Mouse (Mus musculus): ENCODE results near the gene Cxadr. TPM values are rescaled to one million over a fixed set of nuclear protein-coding genes. Genes with fewer than 3 reads are reported as not detected.

Cxadr gene
- total and polyA plus RNA-seq, 2 experiments from 2014 or later, result 133 to 272 TPM

DNA sequence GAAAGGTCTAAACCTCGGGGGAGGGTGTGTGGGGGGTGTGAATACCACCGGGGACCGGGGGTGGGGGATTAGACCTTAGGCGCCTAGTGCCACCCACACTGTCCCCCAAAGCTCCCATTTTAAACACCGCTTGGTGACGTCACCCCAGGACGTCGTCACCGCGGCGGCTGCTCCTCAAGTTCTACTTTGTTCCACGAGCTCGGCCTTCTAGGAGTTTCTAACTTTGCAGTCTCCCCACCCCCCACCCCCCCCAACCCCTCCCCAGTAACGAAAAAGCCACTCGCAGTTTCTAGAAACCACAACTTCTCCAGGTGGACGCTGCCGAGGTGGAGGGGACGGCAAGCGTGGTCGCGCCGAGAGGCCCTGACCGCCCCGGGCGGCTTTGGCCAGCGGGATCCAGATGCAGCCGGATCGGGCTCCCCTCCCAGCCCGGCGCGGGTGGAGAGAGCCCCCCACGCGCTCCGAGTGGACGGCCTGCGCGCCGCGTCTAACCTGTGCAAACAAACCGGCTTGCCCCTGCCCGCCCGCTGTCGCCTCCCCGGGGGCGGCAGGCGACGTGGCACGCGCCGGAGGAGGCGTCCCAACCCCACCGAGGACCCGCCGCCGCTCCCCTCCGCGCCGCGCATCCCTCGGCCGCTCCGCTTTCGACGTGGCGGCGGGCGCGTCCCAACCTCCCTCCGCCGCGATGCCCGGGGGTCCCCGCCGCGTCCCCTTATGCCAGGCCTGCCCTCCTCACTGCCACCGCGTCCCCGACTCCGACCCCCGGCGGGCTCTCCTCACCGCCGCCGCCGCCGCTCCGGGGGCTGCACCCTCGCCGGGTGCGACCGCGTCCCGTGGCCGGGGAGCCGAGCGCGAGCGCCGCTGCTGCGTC is 74.8 kb downstream of the Cxadr start:
- Histone ChIP-seq H3K9me3 (ENCODE audit: low read length) (no peaks in the 10 kb centered on the region), H3K9ac (replicated peaks; ENCODE audit: low read length) (peak overlapping the region; percentile 89), H3K27ac (peak overlapping the region; percentile 62; the same call in 1 of the 2 replicates), H3K4me2 (ENCODE audit: low read depth, low read length) (peak overlapping the region; percentile 78), H3K4me3 (ENCODE audit: low read length) (peak overlapping the region; percentile 88), H3K36me3 (ENCODE audit: insufficient read depth, low read length) (no peaks in the 10 kb centered on the region), H3K4me1 (ENCODE audit: insufficient read depth, low read length) (0 out of 2 replicates have a peak, but pooled peaks cover 3% of the 10 kb centered on the region), H3K27me3 (ENCODE audit: insufficient read depth, low read length) (no peaks in the 10 kb centered on the region)
- under 1% methylated on average over 32 of the region's 100 CpGs for WGBS
- TF ChIP-seq CTCF (IDR thresholded peaks at IDR 0.05; ENCODE audit: low read depth), result no peak
- DNase-seq (ENCODE audit: low spot score) (peak; percentile 63), ATAC-seq (peak; percentile 67)

DNA sequence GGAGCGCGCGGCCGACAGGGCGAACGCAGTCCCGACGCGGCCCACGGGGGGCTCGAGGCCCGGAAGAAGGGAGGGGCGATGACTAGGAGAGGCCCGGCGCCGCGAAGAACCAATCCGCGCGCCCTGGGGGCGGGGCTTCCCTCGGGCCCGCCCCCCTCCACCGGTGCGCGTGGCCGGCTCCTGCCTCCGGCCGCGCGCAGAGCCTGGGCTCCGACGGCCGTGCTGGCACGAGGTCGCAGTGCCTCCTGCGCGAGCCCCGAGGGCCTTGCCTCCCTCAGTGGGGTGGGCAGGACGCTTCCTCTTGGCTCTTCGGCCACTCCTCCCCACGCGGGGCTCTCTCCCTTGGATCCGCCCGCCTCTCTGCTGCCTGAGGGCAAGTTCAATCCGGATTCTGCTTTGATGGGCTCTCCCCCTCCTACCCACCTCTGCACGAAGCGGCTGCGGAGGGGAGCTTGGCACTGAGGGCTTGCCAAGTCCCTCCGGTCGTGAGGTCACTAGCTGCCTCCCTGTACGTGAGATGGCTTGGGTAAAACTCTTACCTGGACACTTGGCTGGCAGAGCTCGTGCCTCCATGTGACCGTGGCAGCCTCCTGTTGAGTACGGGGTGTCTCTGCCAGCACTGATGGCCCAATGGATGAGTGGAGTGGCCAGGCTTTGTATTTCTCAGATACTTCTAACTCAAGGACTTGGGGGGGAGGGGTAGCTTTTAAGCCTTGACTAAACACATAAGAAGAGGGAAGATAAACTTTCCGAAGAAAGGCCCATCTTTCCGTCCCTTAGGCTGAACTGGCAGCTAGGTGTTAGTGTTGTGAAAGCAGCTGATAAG is 75.7 kb downstream of the Cxadr start, which contains the start of gene Btg3:
Gene Btg3, minus strand, starts transcription at position 448 of the 826 bp plus-strand sequence.
- Histone ChIP-seq H3K9ac (replicated peaks; ENCODE audit: low read length) (peak within 1 kb of the TSS; percentile 89), H3K9me3 (ENCODE audit: low read length) (no peaks in the 10 kb centered on the region), H3K4me1 (ENCODE audit: insufficient read depth, low read length) (0 out of 2 replicates have a peak, but pooled peaks cover 3% of the 10 kb centered on the region), H3K4me2 (ENCODE audit: low read depth, low read length) (peak within 1 kb of the TSS; percentile 78), H3K27ac (peak within 1 kb of the TSS; percentile 62; the same call in 1 of the 2 replicates), H3K36me3 (ENCODE audit: insufficient read depth, low read length) (no peaks in the 10 kb centered on the region), H3K27me3 (ENCODE audit: insufficient read depth, low read length) (no peaks in the 10 kb centered on the region), H3K4me3 (ENCODE audit: low read length) (peak within 1 kb of the TSS; percentile 88)
- ATAC-seq (peak; percentile 98), DNase-seq (ENCODE audit: low spot score) (peak; percentile 97)
- no peak for TF ChIP-seq CTCF (IDR thresholded peaks at IDR 0.05; ENCODE audit: low read depth)
- 4% methylated on average over 46 of the region's 57 CpGs for WGBS

DNA sequence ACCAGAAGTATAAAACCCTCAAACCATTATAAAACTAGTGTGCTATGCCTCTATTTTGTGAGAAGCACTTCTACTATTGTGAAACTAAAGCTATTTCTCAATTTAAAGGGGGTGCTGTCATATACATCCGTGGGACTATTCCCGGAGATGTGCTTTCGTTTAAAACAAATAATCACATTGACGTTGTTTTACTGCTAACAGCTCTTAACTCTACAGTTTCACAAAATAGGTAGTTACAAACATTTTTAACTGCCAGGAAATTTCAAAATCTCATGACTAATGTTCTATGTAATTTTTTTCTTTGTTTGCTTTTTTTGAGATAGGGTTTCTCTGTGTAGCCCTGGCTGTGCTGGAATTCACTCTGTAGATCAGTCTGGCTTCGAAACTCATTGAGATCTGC is 77.2 kb downstream of the Cxadr start:
- DNase-seq (ENCODE audit: low spot score) (no peak), ATAC-seq (no peak)
- WGBS, result 91% methylated on average over 5 of the region's 5 CpGs
- no peaks in the 10 kb centered on the region for H3K27me3 ChIP-seq (ENCODE audit: insufficient read depth, low read length)
- 0 out of 2 replicates have a peak, but pooled peaks cover 3% of the 10 kb centered on the region for H3K4me1 ChIP-seq (ENCODE audit: insufficient read depth, low read length)
- no peak overlapping the region for H3K9ac ChIP-seq (replicated peaks; ENCODE audit: low read length)
- H3K4me2 ChIP-seq (ENCODE audit: low read depth, low read length), result no peak overlapping the region
- H3K4me3 ChIP-seq (ENCODE audit: low read length), result no peak overlapping the region
- no peak for TF ChIP-seq CTCF (IDR thresholded peaks at IDR 0.05; ENCODE audit: low read depth)
- no peaks in the 10 kb centered on the region for H3K9me3 ChIP-seq (ENCODE audit: low read length)
- H3K36me3 ChIP-seq (ENCODE audit: insufficient read depth, low read length), result no peaks in the 10 kb centered on the region
- no peak overlapping the region for H3K27ac ChIP-seq

- Histone ChIP-seq H3K27me3 (ENCODE audit: insufficient read depth, low read length) (no peaks in the 10 kb centered on the region), H3K4me1 (ENCODE audit: insufficient read depth, low read length) (no peaks in the 10 kb centered on the region), H3K4me2 (ENCODE audit: low read depth, low read length) (no peak overlapping the region), H3K4me3 (ENCODE audit: low read length) (no peak overlapping the region), H3K9ac (replicated peaks; ENCODE audit: low read length) (no peak overlapping the region), H3K36me3 (ENCODE audit: insufficient read depth, low read length) (no peaks in the 10 kb centered on the region), H3K27ac (no peak overlapping the region), H3K9me3 (ENCODE audit: low read length) (no peaks in the 10 kb centered on the region)
- no peak for DNase-seq (ENCODE audit: low spot score)
- no peak for TF ChIP-seq CTCF (IDR thresholded peaks at IDR 0.05; ENCODE audit: low read depth)
- no peak for ATAC-seq
- WGBS, result 68% methylated on average over 4 of the region's 4 CpGs
Observed at GRCm38 (mm10) chr16:78389122-78389521, 87.8 kb downstream of the Cxadr start.

GRCm38 (mm10) chr16:78389986-78390385 is 88.7 kb downstream of the Cxadr start:
- Histone ChIP-seq H3K36me3 (ENCODE audit: insufficient read depth, low read length) (no peaks in the 10 kb centered on the region), H3K4me1 (ENCODE audit: insufficient read depth, low read length) (no peaks in the 10 kb centered on the region), H3K4me2 (ENCODE audit: low read depth, low read length) (no peak overlapping the region), H3K9me3 (ENCODE audit: low read length) (no peaks in the 10 kb centered on the region), H3K9ac (replicated peaks; ENCODE audit: low read length) (no peak overlapping the region), H3K27me3 (ENCODE audit: insufficient read depth, low read length) (no peaks in the 10 kb centered on the region), H3K27ac (no peak overlapping the region), H3K4me3 (ENCODE audit: low read length) (no peak overlapping the region)
- no peak for ATAC-seq
- no peak for DNase-seq (ENCODE audit: low spot score)
- WGBS, result 61% methylated on average over 3 of the region's 3 CpGs
- TF ChIP-seq CTCF (IDR thresholded peaks at IDR 0.05; ENCODE audit: low read depth), result no peak

DNA sequence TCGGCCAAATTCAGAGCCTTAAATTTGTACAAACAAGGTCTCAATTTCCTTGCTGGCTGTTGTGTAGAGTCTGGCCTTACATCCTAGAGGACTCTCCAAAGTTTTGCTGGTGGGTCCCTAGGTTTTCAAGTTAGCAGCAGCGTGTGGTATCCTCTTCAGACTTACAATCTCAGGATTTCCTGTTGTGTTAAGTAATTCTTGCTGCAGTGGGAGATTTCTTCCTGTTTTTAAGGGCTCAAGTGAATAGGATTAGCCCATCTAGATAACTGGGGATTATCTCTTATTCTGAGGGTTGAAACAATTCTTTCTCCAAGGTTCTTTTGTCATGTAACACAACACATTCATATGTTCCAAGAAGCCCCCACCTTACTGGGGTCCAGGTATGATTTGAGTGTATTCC is 90.1 kb downstream of the Cxadr start:
- DNase-seq (ENCODE audit: low spot score) (no peak), ATAC-seq (no peak)
- no peak for TF ChIP-seq CTCF (IDR thresholded peaks at IDR 0.05; ENCODE audit: low read depth)
- Histone ChIP-seq H3K27ac (no peak overlapping the region), H3K4me3 (ENCODE audit: low read length) (no peak overlapping the region), H3K36me3 (ENCODE audit: insufficient read depth, low read length) (no peaks in the 10 kb centered on the region), H3K27me3 (ENCODE audit: insufficient read depth, low read length) (no peaks in the 10 kb centered on the region), H3K9ac (replicated peaks; ENCODE audit: low read length) (no peak overlapping the region), H3K4me1 (ENCODE audit: insufficient read depth, low read length) (no peaks in the 10 kb centered on the region), H3K4me2 (ENCODE audit: low read depth, low read length) (no peak overlapping the region), H3K9me3 (ENCODE audit: low read length) (no peaks in the 10 kb centered on the region)
- WGBS, result 68% methylated on average over 2 of the region's 2 CpGs

All from hindbrain, postnatal 0 days (tissue).